Mouse (Mus musculus): ENCODE measurements around the gene Map7d1. TPM values are rescaled to one million over a fixed set of nuclear protein-coding genes. Genes with fewer than 3 reads are reported as not detected.

Gene Map7d1
- polyA plus RNA-seq (2012; rRNA removed): 76.6 and 112 TPM in 2 replicates

DNA sequence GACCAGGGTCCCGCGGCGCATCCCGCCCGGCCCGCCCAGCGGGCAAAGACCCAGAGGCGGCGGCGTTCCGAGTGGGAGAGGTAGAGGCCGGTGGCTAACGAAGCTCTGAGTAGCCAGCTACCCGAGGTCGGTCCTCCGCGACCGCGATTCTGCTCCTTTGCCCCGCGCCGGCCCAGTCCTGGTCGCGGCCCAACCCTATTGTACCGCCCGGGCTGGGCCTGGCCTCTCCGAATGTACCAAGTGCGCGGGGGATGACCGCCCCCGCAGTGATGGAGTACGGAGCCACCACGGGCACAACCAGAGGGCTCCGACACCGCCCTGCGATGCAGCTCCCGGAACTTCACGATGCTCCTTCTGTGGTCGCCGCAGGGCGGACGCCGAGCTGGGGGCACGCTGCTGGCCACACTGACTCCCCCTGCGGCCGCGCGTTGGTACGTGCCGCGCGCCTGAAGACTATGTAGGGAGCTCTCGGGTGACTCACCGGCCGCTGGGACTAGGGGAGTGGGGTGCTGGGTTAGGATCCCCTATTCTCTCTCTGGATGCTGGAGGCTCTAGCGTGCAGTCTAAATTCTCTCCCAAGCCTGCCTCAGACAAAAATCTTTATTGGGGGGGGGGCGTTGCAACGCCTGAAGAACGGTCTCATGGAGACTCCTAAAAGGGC is at the start of gene Map7d1:
Gene Map7d1 (minus strand): TSS at position 213 of the 661 bp plus-strand sequence.

DNA sequence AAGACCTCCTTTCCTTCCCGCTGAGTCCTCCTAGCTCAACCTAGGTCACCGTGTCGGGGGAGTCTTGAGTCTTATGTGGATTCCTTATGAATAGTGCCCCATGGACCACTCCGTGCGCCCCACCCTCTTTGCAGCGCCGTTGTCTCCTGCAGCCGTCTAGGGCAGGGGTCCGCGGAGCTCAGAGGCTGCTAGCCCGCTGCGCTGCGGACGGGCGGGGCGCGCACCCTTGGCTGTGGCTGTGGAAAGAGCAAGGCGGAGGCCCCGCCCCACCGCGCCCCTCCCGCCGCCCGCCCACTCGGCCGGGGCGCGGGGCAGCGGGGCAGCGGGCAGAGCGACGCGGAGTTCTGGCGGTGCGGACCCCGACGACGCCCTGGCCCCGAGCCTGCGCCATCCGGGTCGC is 30.3 kb upstream of the Map7d1 start, which contains the start of gene Col8a2:
Gene Col8a2 (plus strand): TSS at position 302 of the 400 bp plus-strand sequence.

DNA sequence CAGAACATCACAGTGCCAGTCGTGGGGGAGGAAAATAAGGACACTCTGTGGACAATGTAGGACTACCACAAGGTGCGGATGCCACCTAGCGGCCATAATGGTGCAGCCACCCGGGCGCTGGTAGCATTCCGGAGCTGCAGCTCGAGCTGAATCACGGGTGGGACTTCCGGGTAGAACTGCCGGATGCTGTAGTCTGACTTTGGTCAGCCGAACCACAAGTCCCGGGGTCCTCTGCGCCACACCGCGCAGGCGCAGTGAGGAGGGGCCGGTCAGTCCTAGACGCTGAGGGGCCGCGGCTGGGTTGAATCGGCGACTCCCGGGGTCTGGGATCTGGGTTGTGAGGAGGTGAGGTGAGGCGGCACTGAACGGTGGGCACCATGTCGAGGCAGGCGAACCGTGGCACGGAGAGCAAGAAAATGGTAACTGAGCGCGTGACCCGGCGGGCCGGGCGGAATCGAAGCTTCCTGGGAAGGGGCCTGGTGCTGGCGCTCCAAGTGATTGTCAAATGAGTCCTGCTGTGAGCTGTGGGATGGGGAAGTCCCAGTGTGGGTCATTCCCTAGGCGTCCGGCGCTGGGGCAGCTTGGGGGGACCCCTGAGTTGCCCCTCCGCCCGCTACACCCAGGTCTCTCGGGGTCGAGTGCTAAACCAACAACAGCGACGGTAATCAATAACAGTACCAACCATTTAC is 6.1 kb upstream of the Map7d1 start, which contains the start of gene Trappc3:
Gene Trappc3 (plus strand): TSS at position 207 of the 689 bp plus-strand sequence.

DNA sequence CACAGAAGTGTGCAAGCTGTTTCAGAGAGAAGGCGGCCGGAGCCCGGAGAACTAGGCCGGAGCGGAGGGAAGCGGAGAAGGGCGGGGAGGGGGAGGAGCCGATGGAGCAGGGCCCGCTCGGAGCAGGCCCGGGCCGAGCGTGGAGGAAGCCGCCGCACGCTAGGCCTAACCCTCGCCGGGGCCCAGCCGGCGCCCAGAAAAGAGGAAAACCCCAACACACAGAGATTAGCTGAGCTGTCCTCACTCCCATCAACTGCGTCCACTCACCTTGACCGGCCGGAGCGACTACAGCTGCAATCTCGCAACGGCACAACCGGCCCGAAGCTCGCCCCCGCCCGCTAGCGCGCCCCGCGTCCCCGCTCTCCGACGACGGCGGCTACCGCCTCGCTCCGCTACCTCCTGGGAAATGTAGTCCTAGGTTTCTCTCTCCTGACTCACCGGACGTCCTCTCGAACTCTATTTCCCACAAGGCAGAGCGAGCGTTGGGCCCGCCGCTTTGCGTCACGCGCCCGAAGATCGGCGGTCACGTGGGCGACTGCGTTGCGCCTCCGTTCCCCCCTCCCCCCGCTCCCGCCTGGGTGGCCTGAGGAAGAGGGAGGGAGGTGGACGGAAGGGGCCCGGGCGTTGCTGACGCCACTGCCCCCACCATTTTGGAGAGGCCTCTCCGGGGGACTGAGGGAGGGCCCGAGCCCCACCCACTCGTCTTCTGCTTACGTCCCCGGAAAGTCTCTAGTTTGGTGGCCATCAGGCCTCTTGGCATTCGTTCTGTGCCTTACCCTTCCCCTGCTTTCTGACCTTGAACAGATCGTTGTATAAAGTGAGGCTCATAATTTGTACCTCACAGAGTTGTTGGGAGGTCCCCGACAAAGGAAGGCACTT is 53.6 kb downstream of the Map7d1 start, which contains the start of gene Thrap3:
Gene Thrap3 (minus strand): TSS at position 458 of the 879 bp plus-strand sequence.

Other genes starting within 250 kb of the Map7d1 start
- 4.3 and 4.8 TPM in 2 replicates for gene Csf3r, start 231.8 kb downstream of the Map7d1 start, polyA plus RNA-seq (2012; rRNA removed)
- 147 and 165 TPM in 2 replicates for gene Mrps15, start 209.4 kb downstream of the Map7d1 start, polyA plus RNA-seq (2012; rRNA removed)
- gene Oscp1, start 197.8 kb downstream of the Map7d1 start, polyA plus RNA-seq (2012; rRNA removed): 2.8 and 3.6 TPM in 2 replicates
- gene Lsm10, start 159.7 kb downstream of the Map7d1 start, polyA plus RNA-seq (2012; rRNA removed): 49.2 and 58.0 TPM in 2 replicates
- 33.4 and 33.9 TPM in 2 replicates for gene Stk40, start 152.4 kb downstream of the Map7d1 start, polyA plus RNA-seq (2012; rRNA removed)
- 235 and 333 TPM in 2 replicates for gene Eva1b, start 108.6 kb downstream of the Map7d1 start, polyA plus RNA-seq (2012; rRNA removed)
- 1.5 and 2.4 TPM in 2 replicates for gene Sh3d21, start 92.9 kb downstream of the Map7d1 start, polyA plus RNA-seq (2012; rRNA removed)
- gene Thrap3, start 53.6 kb downstream of the Map7d1 start, polyA plus RNA-seq (2012; rRNA removed): 43.5 and 50.3 TPM in 2 replicates
- gene Trappc3, start 6.0 kb upstream of the Map7d1 start, polyA plus RNA-seq (2012; rRNA removed): 24.0 and 35.8 TPM in 2 replicates
- 6.5 and 6.8 TPM in 2 replicates for gene Col8a2, start 30.4 kb upstream of the Map7d1 start, polyA plus RNA-seq (2012; rRNA removed)
- 97.0 and 134 TPM in 2 replicates for gene Adprhl2, start 65.4 kb upstream of the Map7d1 start, polyA plus RNA-seq (2012; rRNA removed)
- 9.9 and 10.5 TPM in 2 replicates for gene Tekt2, start 69.3 kb upstream of the Map7d1 start, polyA plus RNA-seq (2012; rRNA removed)
- gene Ago3, start 173.2 kb upstream of the Map7d1 start, polyA plus RNA-seq (2012; rRNA removed): 22.1 and 50.1 TPM in 2 replicates
- gene Ago1, start 212.2 kb upstream of the Map7d1 start, polyA plus RNA-seq (2012; rRNA removed): 20.7 and 29.7 TPM in 2 replicates